Mouse (Mus musculus): ENCODE results near the gene Chid1. TPM values are rescaled to one million over a fixed set of nuclear protein-coding genes. Genes with fewer than 3 reads are reported as not detected.

Chid1 gene
- polyA plus RNA-seq (2016; fragmentation: Nextera tagmentation; extraction: Ambion mirVana) = 23.8 and 24.3 TPM in 2 replicates

GRCm38 (mm10) chr7:141539556-141540311 lies at the start of gene Chid1:
Gene Chid1, minus strand, starts transcription at chr7:141539857.
- peak within 1 kb of the TSS; percentile 81 for H3K4me3 ChIP-seq
- H3K27ac ChIP-seq (replicated peaks) = peak within 1 kb of the TSS; percentile 87
- DNase-seq (ENCODE audit: low spot score) = peak; percentile 99
- no peaks in the 10 kb centered on the region for H3K9me3 ChIP-seq
- 2% methylated on average over 46 of the region's 46 CpGs for WGBS
- H3K36me3 ChIP-seq (replicated peaks) = no peaks in the 10 kb centered on the region
- H3K4me1 ChIP-seq = peaks cover 26% of the 10 kb centered on the region
- H3K27me3 ChIP-seq (replicated peaks; ENCODE audit: low read depth, poor library complexity, severe bottlenecking) = no peaks in the 10 kb centered on the region

- Histone ChIP-seq H3K27me3 (replicated peaks; ENCODE audit: low read depth, poor library complexity, severe bottlenecking) (no peaks in the 10 kb centered on the region), H3K4me3 (no peak overlapping the region), H3K9me3 (no peaks in the 10 kb centered on the region), H3K36me3 (replicated peaks) (peaks cover 62% of the 10 kb centered on the region), H3K4me1 (no peaks in the 10 kb centered on the region), H3K27ac (replicated peaks) (no peak overlapping the region)
- WGBS = 94% methylated on average over 6 of the region's 6 CpGs
- no peak for DNase-seq (ENCODE audit: low spot score)
Observed at GRCm38 (mm10) chr7:141588890-141589289, 49.2 kb upstream of the Chid1 start.

- 81% methylated on average over 1 of the region's 1 CpGs for WGBS
- Histone ChIP-seq H3K27ac (replicated peaks) (peak overlapping the region; percentile 35), H3K36me3 (replicated peaks) (peaks cover 42% of the 10 kb centered on the region), H3K4me3 (no peak overlapping the region), H3K27me3 (replicated peaks; ENCODE audit: low read depth, poor library complexity, severe bottlenecking) (no peaks in the 10 kb centered on the region), H3K4me1 (no peaks in the 10 kb centered on the region), H3K9me3 (no peaks in the 10 kb centered on the region)
- no peak for DNase-seq (ENCODE audit: low spot score)
Observed at GRCm38 (mm10) chr7:141585881-141586280, 46.2 kb upstream of the Chid1 start.

- Histone ChIP-seq H3K36me3 (replicated peaks) (peaks cover 40% of the 10 kb centered on the region), H3K27me3 (replicated peaks; ENCODE audit: low read depth, poor library complexity, severe bottlenecking) (no peaks in the 10 kb centered on the region), H3K4me1 (no peaks in the 10 kb centered on the region), H3K9me3 (no peaks in the 10 kb centered on the region), H3K4me3 (no peak overlapping the region), H3K27ac (replicated peaks) (no peak overlapping the region)
- peak; percentile 13 for DNase-seq (ENCODE audit: low spot score)
- WGBS = 81% methylated on average over 4 of the region's 4 CpGs
Observed at GRCm38 (mm10) chr7:141585288-141585687, 45.6 kb upstream of the Chid1 start.

GRCm38 (mm10) chr7:141584048-141584841 lies 44.6 kb upstream of the Chid1 start:
- no peaks in the 10 kb centered on the region for H3K27me3 ChIP-seq (replicated peaks; ENCODE audit: low read depth, poor library complexity, severe bottlenecking)
- WGBS = 78% methylated on average over 5 of the region's 5 CpGs
- H3K9me3 ChIP-seq = no peaks in the 10 kb centered on the region
- peaks cover 32% of the 10 kb centered on the region for H3K36me3 ChIP-seq (replicated peaks)
- no peak overlapping the region for H3K4me3 ChIP-seq
- H3K27ac ChIP-seq (replicated peaks) = no peak overlapping the region
- no peak for DNase-seq (ENCODE audit: low spot score)
- no peaks in the 10 kb centered on the region for H3K4me1 ChIP-seq

GRCm38 (mm10) chr7:141581323-141581722 lies 41.7 kb upstream of the Chid1 start:
- no peaks in the 10 kb centered on the region for H3K4me1 ChIP-seq
- no peak overlapping the region for H3K27ac ChIP-seq (replicated peaks)
- 86% methylated on average over 7 of the region's 7 CpGs for WGBS
- H3K36me3 ChIP-seq (replicated peaks) = peaks cover 25% of the 10 kb centered on the region
- no peaks in the 10 kb centered on the region for H3K9me3 ChIP-seq
- DNase-seq (ENCODE audit: low spot score) = no peak
- no peak overlapping the region for H3K4me3 ChIP-seq
- no peaks in the 10 kb centered on the region for H3K27me3 ChIP-seq (replicated peaks; ENCODE audit: low read depth, poor library complexity, severe bottlenecking)

- no peak overlapping the region for H3K4me3 ChIP-seq
- H3K4me1 ChIP-seq = no peaks in the 10 kb centered on the region
- 94% methylated on average over 2 of the region's 2 CpGs for WGBS
- no peaks in the 10 kb centered on the region for H3K9me3 ChIP-seq
- H3K27me3 ChIP-seq (replicated peaks; ENCODE audit: low read depth, poor library complexity, severe bottlenecking) = no peaks in the 10 kb centered on the region
- no peak overlapping the region for H3K27ac ChIP-seq (replicated peaks)
- H3K36me3 ChIP-seq (replicated peaks) = peaks cover 17% of the 10 kb centered on the region; the same call in 1 of the 2 replicates
- DNase-seq (ENCODE audit: low spot score) = no peak
Observed at GRCm38 (mm10) chr7:141578943-141579342, 39.3 kb upstream of the Chid1 start.

- H3K4me3 ChIP-seq = no peak overlapping the region
- no peak for DNase-seq (ENCODE audit: low spot score)
- no peaks in the 10 kb centered on the region for H3K27me3 ChIP-seq (replicated peaks; ENCODE audit: low read depth, poor library complexity, severe bottlenecking)
- WGBS = 91% methylated on average over 1 of the region's 1 CpGs
- H3K36me3 ChIP-seq (replicated peaks) = peaks cover 17% of the 10 kb centered on the region; the same call in 1 of the 2 replicates
- no peaks in the 10 kb centered on the region for H3K4me1 ChIP-seq
- no peaks in the 10 kb centered on the region for H3K9me3 ChIP-seq
- H3K27ac ChIP-seq (replicated peaks) = no peak overlapping the region
Observed at GRCm38 (mm10) chr7:141578511-141578910, 38.9 kb upstream of the Chid1 start.

GRCm38 (mm10) chr7:141577801-141578200 lies 38.1 kb upstream of the Chid1 start:
- WGBS = 86% methylated on average over 3 of the region's 3 CpGs
- no peak for DNase-seq (ENCODE audit: low spot score)
- H3K36me3 ChIP-seq (replicated peaks) = peaks cover 20% of the 10 kb centered on the region; the same call in 1 of the 2 replicates

GRCm38 (mm10) chr7:141575481-141575880 lies 35.8 kb upstream of the Chid1 start:
- no peak for DNase-seq (ENCODE audit: low spot score)
- Histone ChIP-seq H3K36me3 (replicated peaks) (peaks cover 14% of the 10 kb centered on the region; the same call in 1 of the 2 replicates), H3K27ac (replicated peaks) (no peak overlapping the region), H3K9me3 (no peaks in the 10 kb centered on the region), H3K27me3 (replicated peaks; ENCODE audit: low read depth, poor library complexity, severe bottlenecking) (no peaks in the 10 kb centered on the region), H3K4me3 (no peak overlapping the region), H3K4me1 (no peaks in the 10 kb centered on the region)
- WGBS = 82% methylated on average over 3 of the region's 3 CpGs

More at GRCm38 (mm10) chr7:141577801-141578200, 38.1 kb upstream of the Chid1 start:
- no peaks in the 10 kb centered on the region for H3K4me1 ChIP-seq
- H3K4me3 ChIP-seq = no peak overlapping the region
- no peaks in the 10 kb centered on the region for H3K9me3 ChIP-seq
- no peaks in the 10 kb centered on the region for H3K27me3 ChIP-seq (replicated peaks; ENCODE audit: low read depth, poor library complexity, severe bottlenecking)
- H3K27ac ChIP-seq (replicated peaks) = no peak overlapping the region

- WGBS = 86% methylated on average over 3 of the region's 3 CpGs
- H3K4me3 ChIP-seq = no peak overlapping the region
- H3K27ac ChIP-seq (replicated peaks) = no peak overlapping the region
- peaks cover 2% of the 10 kb centered on the region; the same call in 1 of the 2 replicates for H3K4me1 ChIP-seq
- H3K27me3 ChIP-seq (replicated peaks; ENCODE audit: low read depth, poor library complexity, severe bottlenecking) = no peaks in the 10 kb centered on the region
- no peaks in the 10 kb centered on the region for H3K9me3 ChIP-seq
- DNase-seq (ENCODE audit: low spot score) = no peak
- H3K36me3 ChIP-seq (replicated peaks) = peaks cover 20% of the 10 kb centered on the region
Observed at GRCm38 (mm10) chr7:141574041-141574440, 34.4 kb upstream of the Chid1 start.

GRCm38 (mm10) chr7:141570625-141571295 lies 31.1 kb upstream of the Chid1 start:
- no peaks in the 10 kb centered on the region for H3K27me3 ChIP-seq (replicated peaks; ENCODE audit: low read depth, poor library complexity, severe bottlenecking)
- H3K36me3 ChIP-seq (replicated peaks) = peaks cover 15% of the 10 kb centered on the region
- no peaks in the 10 kb centered on the region for H3K9me3 ChIP-seq
- WGBS = 80% methylated on average over 4 of the region's 4 CpGs
- H3K4me3 ChIP-seq = no peak overlapping the region
- H3K4me1 ChIP-seq = peaks cover 16% of the 10 kb centered on the region
- DNase-seq (ENCODE audit: low spot score) = no peak
- no peak overlapping the region for H3K27ac ChIP-seq (replicated peaks)
